23 mouse cellular contexts compared by ENCODE assay signal in genomic region chr6:77863379-77863778, GRCm38 (mm10).
DNase-seq lines count a peak whose midpoint lies in the region; ATAC-seq and TF ChIP-seq lines count a peak whose summit lies in the region.
"Had no signal": no experiment of that assay in that cellular context is flagged by ENCODE, and none has a peak within 500 bp of the region (broad histone marks: within the 10 kb centered on the region; RNA-seq: fewer than 3 reads in every experiment).

No protein-coding gene starts in this region.

- no peaks in the 10 kb centered on the region for H3K9me3 ChIP-seq in forebrain, postnatal 0 days (ENCODE audit: low read length)
- H3K9me3 ChIP-seq in forebrain, embryonic 14.5 days (replicated peaks; ENCODE audit: control insufficient read depth, low read length) = no peaks in the 10 kb centered on the region
- no peaks in the 10 kb centered on the region for H3K9me3 ChIP-seq in lung, embryonic 16.5 days (ENCODE audit: control insufficient read depth, low read length)
- H3K9me3 ChIP-seq: embryonic facial prominence, embryonic 10.5 days; embryonic facial prominence, embryonic 12.5 days; forebrain, embryonic 13.5 days had no signal

- WGBS in forebrain, postnatal 0 days = 75% methylated on average over 2 of the region's 2 CpGs
- 91% methylated on average over 2 of the region's 2 CpGs for WGBS in forebrain, embryonic 14.5 days
- 46% methylated on average over 2 of the region's 2 CpGs for WGBS in lung, embryonic 16.5 days
- 56% methylated on average over 2 of the region's 2 CpGs for WGBS in lung, adult 2 months

- H3K9ac ChIP-seq in forebrain, postnatal 0 days = no peak overlapping the region
- H3K9ac ChIP-seq in forebrain, embryonic 14.5 days (ENCODE audit: low read length) = no peak overlapping the region
- no peak overlapping the region for H3K9ac ChIP-seq in lung, embryonic 16.5 days (ENCODE audit: low read length)
- H3K9ac ChIP-seq: embryonic facial prominence, embryonic 12.5 days; forebrain, embryonic 13.5 days had no signal

- H3K27ac ChIP-seq in forebrain, postnatal 0 days (ENCODE audit: low read depth, low read length) = no peak overlapping the region
- H3K27ac ChIP-seq in forebrain, embryonic 14.5 days (ENCODE audit: low read depth, low read length) = no peak overlapping the region
- peak overlapping the region; percentile 62 for H3K27ac ChIP-seq in left cerebral cortex, adult 2 months
- H3K27ac ChIP-seq in lung, embryonic 16.5 days (ENCODE audit: low read length) = no peak overlapping the region
- H3K27ac ChIP-seq: embryonic facial prominence, embryonic 10.5 days; embryonic facial prominence, embryonic 12.5 days; forebrain, embryonic 13.5 days had no signal

- intact Hi-C loops in left cerebral cortex, adult 2 months (cut with DNase I) = loop anchor here (2.0 to 5.0 kb wide), 3 partner anchors 15 to 599 kb away; partner anchors contain the start of gene Ctnna2

- peak; percentile 32; the same call in 1 of the 2 replicates for ATAC-seq in forebrain, postnatal 0 days
- no peak for ATAC-seq in forebrain, embryonic 14.5 days
- ATAC-seq in lung, embryonic 16.5 days (ENCODE audit: low read depth) = peak; percentile 38; the same call in 1 of the 2 replicates
- ATAC-seq: activated CD4-positive, CD25-positive, alpha-beta regulatory T cell, adult 4 months; CD4-positive, CD25-positive, alpha-beta regulatory T cell, adult 4 months; Patski had no signal

- H3K4me1 ChIP-seq in forebrain, postnatal 0 days (ENCODE audit: insufficient read depth) = no peaks in the 10 kb centered on the region
- no peaks in the 10 kb centered on the region for H3K4me1 ChIP-seq in forebrain, embryonic 14.5 days (ENCODE audit: control insufficient read depth, insufficient read depth, low read length)
- H3K4me1 ChIP-seq in lung, embryonic 16.5 days (replicated peaks; ENCODE audit: control insufficient read depth, insufficient read depth, low read length) = no peaks in the 10 kb centered on the region
- no peaks in the 10 kb centered on the region for H3K4me1 ChIP-seq in lung, adult 2 months (ENCODE audit: control insufficient read depth, insufficient read depth, low read length)
- H3K4me1 ChIP-seq: embryonic facial prominence, embryonic 12.5 days had no signal

- DNase-seq in forebrain, postnatal 0 days = no peak
- no peak for DNase-seq in forebrain, embryonic 14.5 days (ENCODE audit: low spot score)
- no peak for DNase-seq in left cerebral cortex, adult 2 months (ENCODE audit: extremely low spot score in 1 of 2, low spot score in 2 of 2)
- DNase-seq in left cerebral cortex, adult 9 months (ENCODE audit: low spot score in 2 of 2) = no peak
- DNase-seq in lung, adult 2 months = no peak
- DNase-seq: adrenal gland, adult 8-10 months; adrenal gland, postnatal 14 days; adrenal gland, postnatal 36 days; B cell, adult 2 months; cerebellum, adult 11-12 months; cerebellum, adult 2 months; cerebellum, adult 9-10 months; cerebellum, postnatal 10 days; cerebellum, postnatal 25 days had no signal

- no peaks in the 10 kb centered on the region for H3K27me3 ChIP-seq in forebrain, postnatal 0 days (ENCODE audit: insufficient read depth, low read length)
- H3K27me3 ChIP-seq in forebrain, embryonic 14.5 days (replicated peaks; ENCODE audit: control insufficient read depth, insufficient read depth, low read length) = no peaks in the 10 kb centered on the region
- no peaks in the 10 kb centered on the region for H3K27me3 ChIP-seq in lung, embryonic 16.5 days (ENCODE audit: control insufficient read depth, insufficient read depth, low read depth, low read length)
- H3K27me3 ChIP-seq: CH12.LX; embryonic facial prominence, embryonic 12.5 days; forebrain, embryonic 13.5 days; Patski had no signal

- no peaks in the 10 kb centered on the region for H3K36me3 ChIP-seq in forebrain, postnatal 0 days (ENCODE audit: insufficient read depth)
- H3K36me3 ChIP-seq in forebrain, embryonic 14.5 days (ENCODE audit: control insufficient read depth, insufficient read depth, low read length) = no peaks in the 10 kb centered on the region
- no peaks in the 10 kb centered on the region for H3K36me3 ChIP-seq in lung, embryonic 16.5 days (ENCODE audit: control insufficient read depth, insufficient read depth, low read length)
- H3K36me3 ChIP-seq: embryonic facial prominence, embryonic 10.5 days; embryonic facial prominence, embryonic 12.5 days; G1E had no signal

- no peak overlapping the region for H3K4me2 ChIP-seq in forebrain, postnatal 0 days (ENCODE audit: low read depth)
- H3K4me2 ChIP-seq in forebrain, embryonic 14.5 days (ENCODE audit: low read length) = no peak overlapping the region
- no peak overlapping the region for H3K4me2 ChIP-seq in lung, embryonic 16.5 days (ENCODE audit: low read depth, low read length)
- H3K4me2 ChIP-seq: embryonic facial prominence, embryonic 12.5 days; forebrain, embryonic 13.5 days had no signal

- no peak for TF ChIP-seq POLR2A in lung, adult 2 months (IDR thresholded peaks at IDR 0.05; ENCODE audit: borderline replicate concordance, extremely low read depth, low read depth, low read length)

- TF ChIP-seq CTCF in forebrain, postnatal 0 days (IDR thresholded peaks at IDR 0.05; ENCODE audit: low read depth) = no peak
- no peak for TF ChIP-seq CTCF in left cerebral cortex, adult 2 months (IDR thresholded peaks at IDR 0.05)
- no peak for TF ChIP-seq CTCF in lung, adult 2 months (IDR thresholded peaks at IDR 0.05; ENCODE audit: insufficient read depth, low read length)

- no peak overlapping the region for H3K4me3 ChIP-seq in forebrain, postnatal 0 days (ENCODE audit: low read depth, low read length)
- H3K4me3 ChIP-seq in forebrain, embryonic 14.5 days (ENCODE audit: low read depth, low read length) = no peak overlapping the region
- no peak overlapping the region for H3K4me3 ChIP-seq in left cerebral cortex, adult 2 months
- no peak overlapping the region for H3K4me3 ChIP-seq in lung, embryonic 16.5 days (ENCODE audit: low read length)
- H3K4me3 ChIP-seq in lung, adult 2 months (replicated peaks; ENCODE audit: extremely low read depth, low read depth, low read length) = no peak overlapping the region
- H3K4me3 ChIP-seq: embryonic facial prominence, embryonic 10.5 days; embryonic facial prominence, embryonic 12.5 days; forebrain, embryonic 13.5 days had no signal
